Mouse (Mus musculus): Measurements from ENCODE around the gene Wfikkn2. TPM values are rescaled to one million over a fixed set of nuclear protein-coding genes. Genes with fewer than 3 reads are reported as not detected.

The Wfikkn2 gene
- total and polyA plus RNA-seq, 3 experiments: 0.04 to 0.11 (median 0.08) TPM

DNA sequence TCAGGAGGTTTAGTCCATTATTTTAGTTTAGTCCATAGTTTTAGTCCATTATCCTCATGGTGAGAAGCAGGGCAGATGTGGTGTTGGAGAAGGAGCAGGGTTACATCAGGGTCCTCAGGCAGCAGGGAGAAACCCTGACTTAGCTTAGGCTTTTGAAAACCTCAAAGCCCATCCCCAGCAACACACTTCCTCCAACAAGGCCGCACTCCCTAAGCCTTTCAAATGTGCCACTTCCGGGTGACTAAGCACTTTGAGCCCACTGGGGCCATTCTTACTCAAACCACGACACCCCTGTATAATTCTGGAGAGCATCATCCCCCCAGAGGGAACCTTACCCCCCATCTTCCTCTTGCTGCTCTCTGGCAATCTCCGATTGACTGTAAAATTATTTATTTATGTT lies 14.0 kb upstream of the Wfikkn2 start:
- Histone ChIP-seq H3K4me3 (replicated peaks in 1 of 3; ENCODE audit: low read depth in 2 of 3, low read length in 2 of 3, poor library complexity in 1 of 3) (no peak overlapping the region), H3K36me3 (replicated peaks in 1 of 2; ENCODE audit: control insufficient read depth in 1 of 2, insufficient read depth in 1 of 2, low read length in 1 of 2) (no peaks in the 10 kb centered on the region), H3K9ac (ENCODE audit: insufficient read depth, low read depth) (no peak overlapping the region), H3K9me3 (replicated peaks; ENCODE audit: low read length) (peaks cover 8% of the 10 kb centered on the region), H3K4me2 (ENCODE audit: insufficient read depth, low read depth, poor library complexity, severe bottlenecking) (no peak overlapping the region), H3K27ac (ENCODE audit: insufficient read depth, low read depth) (no peak overlapping the region), H3K27me3 (replicated peaks) (no peaks in the 10 kb centered on the region), H3K4me1 (ENCODE audit: control insufficient read depth in 1 of 2, insufficient read depth in 2 of 2) (peaks cover 10 to 37% of the 10 kb centered on the region in 2 experiments; a peak in 3 of 4 replicates), H3K79me2 (replicated peaks; ENCODE audit: control insufficient read depth, extremely low read depth, insufficient read depth, poor library complexity, severe bottlenecking) (no peaks in the 10 kb centered on the region)
- dilution Hi-C loops (cut with MboI; ENCODE audit: extremely low pct_ligation_motif_present, extremely low pct_unique_long_range_greater_than_20kb, low sequenced_read_pairs): no loop called here
- TF ChIP-seq MAX (IDR thresholded peaks at IDR 0.05; ENCODE audit: low read length): peak; percentile 77
- peak; percentile 73; the same call in 1 of the 2 replicates for TF ChIP-seq CHD2 (IDR thresholded peaks at IDR 0.05; ENCODE audit: low read length)
- TF ChIP-seq MAZ (IDR thresholded peaks at IDR 0.05; ENCODE audit: low read depth, low read length): 0 out of 2 replicates have a peak, but pooled peaks have one; percentile 53
- no peak for TF ChIP-seq CTCF (conservative IDR thresholded peaks at IDR 0.05 in 1 of 2, IDR thresholded peaks at IDR 0.05 in 1 of 2; ENCODE audit: low read depth in 2 of 2, low read length in 2 of 2)
- peak; percentile 87 for TF ChIP-seq MAFK (IDR thresholded peaks at IDR 0.05; ENCODE audit: insufficient replicate concordance, low read length)
- TF ChIP-seq EP300 (IDR thresholded peaks at IDR 0.05; ENCODE audit: low read length): peak; percentile 84
- TF ChIP-seq JUN (IDR thresholded peaks at IDR 0.05; ENCODE audit: insufficient read depth, low read depth, low read length): peak; percentile 69
- peak; percentile 81 for TF ChIP-seq ETS1 (conservative IDR thresholded peaks at IDR 0.05; ENCODE audit: low read depth, low read length)
- TF ChIP-seq TBP (conservative IDR thresholded peaks at IDR 0.05; ENCODE audit: low read depth, low read length): no peak
- no peak for TF ChIP-seq GABPA (IDR thresholded peaks at IDR 0.05; ENCODE audit: insufficient replicate concordance, low read depth, low read length)
- TF ChIP-seq MEF2A (IDR thresholded peaks at IDR 0.05; ENCODE audit: borderline replicate concordance, low read depth, low read length): peak; percentile 80
- TF ChIP-seq NELFE (IDR thresholded peaks at IDR 0.05; ENCODE audit: low read depth, low read length): no peak
- no peak for TF ChIP-seq E2F4 (IDR thresholded peaks at IDR 0.05; ENCODE audit: insufficient replicate concordance, low read depth, low read length)
- no peak for TF ChIP-seq USF2 (conservative IDR thresholded peaks at IDR 0.05; ENCODE audit: low read depth, low read length)
- TF ChIP-seq TCF12 (IDR thresholded peaks at IDR 0.05; ENCODE audit: low read depth, low read length): peak; percentile 68; the same call in 1 of the 2 replicates
- no peak; the same call in 1 of the 2 replicates for TF ChIP-seq RAD21 (IDR thresholded peaks at IDR 0.05; ENCODE audit: low read depth, low read length)
- TF ChIP-seq BHLHE40 (IDR thresholded peaks at IDR 0.05; ENCODE audit: low read depth, low read length): peak; percentile 71
- TF ChIP-seq KAT2A (IDR thresholded peaks at IDR 0.05; ENCODE audit: insufficient replicate concordance, low read length): peak; percentile 56; the same call in 1 of the 2 replicates
- no peak for TF ChIP-seq ZMIZ1 (IDR thresholded peaks at IDR 0.05; ENCODE audit: low read depth, low read length)
- TF ChIP-seq SMC3 (IDR thresholded peaks at IDR 0.05; ENCODE audit: low read depth, low read length): no peak
- peak; percentile 45 for TF ChIP-seq HCFC1 (IDR thresholded peaks at IDR 0.05; ENCODE audit: low read depth, low read length)
- TF ChIP-seq ELF1 (IDR thresholded peaks at IDR 0.05; ENCODE audit: low read depth, low read length): peak; percentile 93
- 0 out of 2 replicates have a peak, but pooled peaks have one; percentile 25 for TF ChIP-seq MXI1 (IDR thresholded peaks at IDR 0.05; ENCODE audit: low read depth, low read length)
- no peak for TF ChIP-seq NRF1 (IDR thresholded peaks at IDR 0.05; ENCODE audit: low read depth, low read length)
- no peak for TF ChIP-seq MYC (IDR thresholded peaks at IDR 0.05; ENCODE audit: low read depth, low read length)
- TF ChIP-seq IRF4 (IDR thresholded peaks at IDR 0.05; ENCODE audit: low read depth, low read length): peak; percentile 94
- peak; percentile 67; the same call in 1 of the 2 replicates for TF ChIP-seq RCOR1 (conservative IDR thresholded peaks at IDR 0.05; ENCODE audit: low read depth, low read length)
- no peak for TF ChIP-seq POLR2AphosphoS2 (IDR thresholded peaks at IDR 0.05; ENCODE audit: low read depth, low read length)
- TF ChIP-seq PAX5 (IDR thresholded peaks at IDR 0.05; ENCODE audit: low read length): no peak
- no peak for TF ChIP-seq ZNF384 (IDR thresholded peaks at IDR 0.05; ENCODE audit: low read depth, low read length)
- no peak for TF ChIP-seq UBTF (IDR thresholded peaks at IDR 0.05; ENCODE audit: low read depth, low read length)
- no peak for TF ChIP-seq CHD1 (IDR thresholded peaks at IDR 0.05; ENCODE audit: low read depth, low read length)
- peak; percentile 81 for TF ChIP-seq JUND (conservative IDR thresholded peaks at IDR 0.05; ENCODE audit: low read depth, low read length)
- no peak for TF ChIP-seq POLR2A (IDR thresholded peaks at IDR 0.05; ENCODE audit: low read depth, low read length)
- no peak for TF ChIP-seq USF1 (IDR thresholded peaks at IDR 0.05; ENCODE audit: low read depth, low read length)
- no peak for TF ChIP-seq SIN3A (IDR thresholded peaks at IDR 0.05; ENCODE audit: low read length)
- TF ChIP-seq ZC3H11A (IDR thresholded peaks at IDR 0.05; ENCODE audit: low read depth, low read length): no peak
- TF ChIP-seq ZKSCAN1 (IDR thresholded peaks at IDR 0.05; ENCODE audit: borderline replicate concordance, low read depth, low read length): no peak
- peak; percentile 90 for DNase-seq (ENCODE audit: extremely low read depth)
- in situ Hi-C loops (cut with MboI; ENCODE audit: low pct_ligation_motif_present, low pct_unique_long_range_greater_than_20kb, low sequenced_read_pairs): loop anchor here (25.0 kb wide), 1 partner anchor 298 kb away; the partner anchor contains the start of genes Gm20390, Nme1 and Nme2

Measured in CH12.LX (cell line).